Mouse (Mus musculus) thymus, adult 2 months (tissue): Measurements from ENCODE around the gene Kcnc3.

Source experiments
- CTCF ChIP-seq: fragments of 200-500 bp; IDR thresholded peaks from 2 replicates; pipeline ENCODE4 v1.5.1; 2012; ENCODE audit warnings: mild to moderate bottlenecking, control low read depth, low read length, moderate library complexity, borderline replicate concordance; ENCODE audit not compliant: control insufficient read depth, poor library complexity, insufficient read depth; ENCODE audit errors: extremely low read depth
- POLR2A ChIP-seq: fragments of 200-500 bp; IDR thresholded peaks from 2 replicates; pipeline ENCODE4 v1.6.1; 2012; ENCODE audit warnings: mild to moderate bottlenecking, low read length, control low read depth, moderate library complexity; ENCODE audit not compliant: control insufficient read depth, poor library complexity, insufficient read depth; ENCODE audit errors: extremely low read depth

DNA sequence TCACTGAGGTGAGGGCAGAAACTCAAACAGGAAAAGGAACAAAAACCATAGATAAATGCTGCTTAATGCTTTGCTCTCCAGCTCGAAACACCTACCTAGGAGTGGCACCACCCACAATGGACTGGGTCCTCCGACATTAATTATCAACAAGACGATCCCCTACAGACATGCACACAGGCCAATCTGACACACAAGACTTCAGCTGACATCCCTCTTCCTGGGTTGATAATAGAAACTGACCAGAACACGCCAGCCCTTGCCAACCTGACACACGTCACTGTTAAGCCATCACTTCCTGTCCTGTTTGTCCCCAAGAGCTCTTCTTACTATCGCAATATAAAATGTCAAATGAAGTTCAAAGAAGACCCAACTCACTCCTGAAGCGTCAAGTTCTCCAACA, 61.0 kb downstream of the Kcnc3 start:
- TF ChIP-seq POLR2A (no peak), CTCF (no peak)
